Mouse (Mus musculus) small intestine, adult 2 months (tissue): ENCODE measurements around the gene Renbp.

Experiments used
- CTCF ChIP-seq: fragments of 200-500 bp; IDR thresholded peaks from 2 replicates; pipeline ENCODE4 v1.5.1; 2012; ENCODE audit warnings: low read depth, mild to moderate bottlenecking, control low read depth, inconsistent platforms, low read length, moderate library complexity, mixed read lengths; ENCODE audit not compliant: insufficient replicate concordance, insufficient read length; ENCODE audit errors: extremely low read depth
- POLR2A ChIP-seq: fragments of 200-500 bp; IDR thresholded peaks from 2 replicates; pipeline ENCODE4 v1.6.1; 2012; ENCODE audit warnings: low read depth, mild to moderate bottlenecking, control low read depth, inconsistent platforms, low read length, moderate library complexity

- TF ChIP-seq CTCF (peak; percentile 53; the same call in 1 of the 2 replicates), POLR2A (no peak)
Observed at GRCm38 (mm10) chrX:73895719-73896118, 34.9 kb downstream of the Renbp start, which contains the start of gene L1cam.
